8 mouse cellular contexts compared by ENCODE assay signal in the genomic region with DNA sequence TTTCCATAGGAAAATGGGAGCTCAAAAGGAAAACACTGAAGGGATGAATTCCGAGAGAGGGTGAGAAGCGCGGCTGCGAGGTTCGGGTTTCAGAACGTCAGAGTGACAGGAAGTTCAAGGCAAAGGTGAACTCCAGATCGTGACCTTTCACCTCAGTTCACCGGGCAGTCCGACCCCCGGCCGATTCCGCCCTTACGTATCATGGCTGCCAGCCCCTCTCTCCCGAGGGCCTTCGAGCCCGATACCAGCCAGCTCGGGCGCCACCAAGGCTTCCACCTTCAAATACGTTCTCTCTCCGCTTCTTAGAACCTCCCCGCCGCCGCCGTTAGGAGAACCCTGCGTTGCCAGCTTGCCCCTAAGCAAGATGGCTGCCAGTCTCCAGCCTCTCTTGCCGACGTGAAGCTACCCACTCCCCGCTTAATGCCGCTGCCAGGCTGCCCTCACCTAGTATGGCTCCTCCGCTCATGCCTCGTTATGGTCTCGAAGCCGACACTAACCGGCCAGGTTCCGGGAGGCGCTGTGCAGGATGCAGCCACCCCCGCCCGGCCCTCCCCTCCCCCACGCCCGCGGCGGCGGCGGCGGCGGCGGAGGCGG. TPM values are rescaled to one million over a fixed set of nuclear protein-coding genes. Genes with fewer than 3 reads are reported as not detected.
A peak's percentile ranks its signal among the peaks of the same experiment; 100 is the strongest.
DNase-seq lines count a peak whose midpoint lies in the region; ATAC-seq and TF ChIP-seq lines count a peak whose summit lies in the region.

TSS of gene Dedd (plus strand) at position 307 of the 594 bp plus-strand sequence.

- H3K27ac ChIP-seq in heart, embryonic 11.5 days (ENCODE audit: low read depth, low read length), result peak within 1 kb of the TSS; percentile 97
- peak within 1 kb of the TSS; percentile 100 for H3K27ac ChIP-seq in kidney, embryonic 16.5 days (ENCODE audit: low read length)
- peak within 1 kb of the TSS; percentile 94 for H3K27ac ChIP-seq in liver, adult 2 months (replicated peaks; ENCODE audit: insufficient read depth, low read depth, low read length)

- peak; percentile 21; the same call in 1 of the 2 replicates for TF ChIP-seq POLR2A in brain, embryonic 14.5 days (IDR thresholded peaks at IDR 0.05; ENCODE audit: borderline replicate concordance, extremely low read depth, insufficient read depth, insufficient read length, poor library complexity, severe bottlenecking)
- 0 out of 2 replicates have a peak, but pooled peaks have one; percentile 7 for TF ChIP-seq POLR2A in liver, adult 2 months (IDR thresholded peaks at IDR 0.05; ENCODE audit: extremely low read depth, insufficient read depth, low read length)
- TF ChIP-seq POLR2A in myocyte (IDR thresholded peaks at IDR 0.05; ENCODE audit: insufficient read length, low read depth), result peak; percentile 47

- H3K36me3 ChIP-seq in C2C12 (ENCODE audit: control insufficient read depth, insufficient read depth) (peaks cover 18% of the 10 kb centered on the region), myocyte (ENCODE audit: control insufficient read depth, insufficient read depth) (peaks cover 3% of the 10 kb centered on the region)
- H3K36me3 ChIP-seq in erythroblast, embryonic 14.5 days (ENCODE audit: control insufficient read depth), result peaks cover 38% of the 10 kb centered on the region
- peaks cover 3% of the 10 kb centered on the region; the same call in 1 of the 2 replicates for H3K36me3 ChIP-seq in heart, embryonic 11.5 days (ENCODE audit: control insufficient read depth, insufficient read depth, low read length)
- H3K36me3 ChIP-seq in kidney, embryonic 16.5 days (ENCODE audit: insufficient read depth, low read length), result 0 out of 2 replicates have a peak, but pooled peaks cover 9% of the 10 kb centered on the region
- H3K36me3 ChIP-seq in liver, adult 2 months (ENCODE audit: control insufficient read depth, insufficient read depth, low read length), result peaks cover 2% of the 10 kb centered on the region; the same call in 1 of the 2 replicates
- H3K36me3 ChIP-seq in splenic B cell, adult 2 months (ENCODE audit: control insufficient read depth, insufficient read depth, low read length, poor library complexity, severe bottlenecking), result 0 out of 2 replicates have a peak, but pooled peaks cover 1% of the 10 kb centered on the region

- peaks cover 62% of the 10 kb centered on the region for H3K79me3 ChIP-seq in C2C12 (ENCODE audit: low read depth)

- H3K4me3 ChIP-seq in C2C12 (ENCODE audit: insufficient read depth, poor library complexity, severe bottlenecking) (peak within 1 kb of the TSS; percentile 76), myocyte (peak within 1 kb of the TSS; percentile 93)
- peak within 1 kb of the TSS; percentile 99 for H3K4me3 ChIP-seq in erythroblast, embryonic 14.5 days (replicated peaks)
- peak within 1 kb of the TSS; percentile 68 for H3K4me3 ChIP-seq in heart, embryonic 11.5 days (ENCODE audit: low read depth, low read length)
- H3K4me3 ChIP-seq in kidney, embryonic 16.5 days (ENCODE audit: low read length), result peak within 1 kb of the TSS; percentile 87
- peak within 1 kb of the TSS; percentile 98 for H3K4me3 ChIP-seq in liver, adult 2 months (ENCODE audit: insufficient read depth, low read depth, low read length)

- no peak for TF ChIP-seq CTCF in C2C12 (IDR thresholded peaks at IDR 0.05; ENCODE audit: control insufficient read depth, insufficient read depth, insufficient read length)
- no peak for TF ChIP-seq CTCF in brain, embryonic 14.5 days (IDR thresholded peaks at IDR 0.05; ENCODE audit: borderline replicate concordance, extremely low read depth, insufficient read depth, insufficient read length)
- TF ChIP-seq CTCF in liver, adult 2 months (IDR thresholded peaks at IDR 0.05; ENCODE audit: low read depth, low read length), result no peak

- H3K79me2 ChIP-seq in C2C12 (ENCODE audit: control insufficient read depth, insufficient read depth) (peaks cover 93% of the 10 kb centered on the region), myocyte (ENCODE audit: control insufficient read depth, insufficient read depth) (peaks cover 75% of the 10 kb centered on the region)
- H3K79me2 ChIP-seq in liver, adult 2 months (ENCODE audit: control insufficient read depth, insufficient read depth, low read length), result peaks cover 21% of the 10 kb centered on the region; the same call in 1 of the 2 replicates

- H3ac ChIP-seq in C2C12 (ENCODE audit: control insufficient read depth, insufficient read length, low read depth) (peak within 1 kb of the TSS; percentile 95), myocyte (ENCODE audit: control insufficient read depth, insufficient read length) (peak within 1 kb of the TSS; percentile 77)

- DNase-seq in brain, embryonic 14.5 days (ENCODE audit: low read depth), result peak; percentile 99
- peak; percentile 88 for DNase-seq in liver, adult 2 months (ENCODE audit: extremely low read depth, low read depth, low spot score)
- peak; percentile 94 for DNase-seq in splenic B cell, adult 2 months (ENCODE audit: low read depth, low spot score)

- H3K27me3 ChIP-seq in C2C12 (ENCODE audit: control insufficient read depth, insufficient read depth, insufficient read length), result no peaks in the 10 kb centered on the region
- no peaks in the 10 kb centered on the region for H3K27me3 ChIP-seq in erythroblast, embryonic 14.5 days (ENCODE audit: control insufficient read depth)
- H3K27me3 ChIP-seq in heart, embryonic 11.5 days (ENCODE audit: control insufficient read depth, insufficient read depth, low read length), result no peaks in the 10 kb centered on the region
- H3K27me3 ChIP-seq in kidney, embryonic 16.5 days (ENCODE audit: insufficient read depth, low read length), result no peaks in the 10 kb centered on the region
- no peaks in the 10 kb centered on the region for H3K27me3 ChIP-seq in liver, adult 2 months (ENCODE audit: control insufficient read depth, insufficient read depth, low read length)
- H3K27me3 ChIP-seq in myocyte (ENCODE audit: control insufficient read depth, insufficient read depth, insufficient read length), result no peaks in the 10 kb centered on the region
- H3K27me3 ChIP-seq in splenic B cell, adult 2 months (ENCODE audit: control insufficient read depth, insufficient read depth, low read length, poor library complexity, severe bottlenecking), result no peaks in the 10 kb centered on the region; the same call in 1 of the 2 replicates

- peak; percentile 84 for ATAC-seq in heart, embryonic 11.5 days (replicated peaks; ENCODE audit: insufficient number of reproducible peaks, low FRiP score, low TSS enrichment)
- ATAC-seq in kidney, embryonic 16.5 days (ENCODE audit: low FRiP score, low TSS enrichment), result peak; percentile 94

- under 1% methylated on average over 47 of the region's 48 CpGs for WGBS in heart, embryonic 11.5 days (ENCODE audit: insufficient replicate concordance)
- WGBS in kidney, embryonic 16.5 days, result 1% methylated on average over 43 of the region's 48 CpGs
- WGBS in liver, adult 2 months, result 1% methylated on average over 42 of the region's 48 CpGs

- peaks cover 52% of the 10 kb centered on the region for H3K4me1 ChIP-seq in erythroblast, embryonic 14.5 days (ENCODE audit: control insufficient read depth)
- peaks cover 19% of the 10 kb centered on the region for H3K4me1 ChIP-seq in heart, embryonic 11.5 days (ENCODE audit: control insufficient read depth, insufficient read depth, low read length)
- H3K4me1 ChIP-seq in kidney, embryonic 16.5 days (ENCODE audit: insufficient read depth, low read length), result peaks cover 25% of the 10 kb centered on the region
- H3K4me1 ChIP-seq in liver, adult 2 months (ENCODE audit: control insufficient read depth, insufficient read depth, low read length), result peaks cover 12% of the 10 kb centered on the region

- no peaks in the 10 kb centered on the region for H3K9me3 ChIP-seq in erythroblast, embryonic 14.5 days (ENCODE audit: control insufficient read depth, low read length)
- H3K9me3 ChIP-seq in heart, embryonic 11.5 days (replicated peaks; ENCODE audit: control insufficient read depth, low read length), result no peaks in the 10 kb centered on the region
- H3K9me3 ChIP-seq in kidney, embryonic 16.5 days (ENCODE audit: low read length), result no peaks in the 10 kb centered on the region

- H3K4me2 ChIP-seq in heart, embryonic 11.5 days, result peak within 1 kb of the TSS; percentile 97
- H3K4me2 ChIP-seq in kidney, embryonic 16.5 days (replicated peaks; ENCODE audit: low read depth, low read length), result peak within 1 kb of the TSS; percentile 92
- peak within 1 kb of the TSS; percentile 84 for H3K4me2 ChIP-seq in myocyte (ENCODE audit: low read depth)

- H3K9ac ChIP-seq in heart, embryonic 11.5 days (ENCODE audit: low read depth, low read length), result peak within 1 kb of the TSS; percentile 85
- peak within 1 kb of the TSS; percentile 98 for H3K9ac ChIP-seq in kidney, embryonic 16.5 days (replicated peaks; ENCODE audit: low read length)
- H3K9ac ChIP-seq in liver, adult 2 months (ENCODE audit: low read depth, low read length), result peak within 1 kb of the TSS; percentile 98

TF ChIP-seq in C2C12, 6 proteins besides CTCF, POLR2A, EP300 and RAD21:
- TF ChIP-seq USF1 (IDR thresholded peaks at IDR 0.05; ENCODE audit: low read depth) (no peak), CEBPB (IDR thresholded peaks at IDR 0.05; ENCODE audit: low read depth) (no peak), MAX (IDR thresholded peaks at IDR 0.05) (no peak), FOSL1 (IDR thresholded peaks at IDR 0.05; ENCODE audit: insufficient read depth, low read length, poor library complexity, severe bottlenecking) (no peak), MYOD1 (IDR thresholded peaks at IDR 0.05; ENCODE audit: control insufficient read depth, insufficient read length, low read depth) (no peak), MYOG (IDR thresholded peaks at IDR 0.05; ENCODE audit: control insufficient read depth, extremely low read depth, insufficient read length) (no peak)

TF ChIP-seq in myocyte, 11 proteins besides CTCF, POLR2A, EP300 and RAD21:
- TF ChIP-seq POLR2AphosphoS2 (IDR thresholded peaks at IDR 0.05; ENCODE audit: insufficient read length, low read depth), result peak; percentile 51
- TF ChIP-seq USF1 (IDR thresholded peaks at IDR 0.05; ENCODE audit: low read depth), result no peak

RNA-seq across cellular contexts. Expression of gene Dedd, which starts in this region (rescaled TPM):
- polyA plus RNA-seq in C2C12 (2012; fragmentation: generic; extraction: Trizol), result 44.8 TPM
- 62.1 and 63.5 TPM in 2 replicates for polyA plus RNA-seq in brain, embryonic 14.5 days (2012; rRNA removed)
- 1.6 and 1.7 TPM in 2 replicates for polyA plus RNA-seq in erythroblast, embryonic 14.5 days (2012)
- 40.4 and 45.4 TPM in 2 replicates for polyA plus RNA-seq in heart, embryonic 11.5 days (2014; fragmentation: Nextera tagmentation; extraction: Ambion mirVana)
- polyA plus RNA-seq in kidney, embryonic 16.5 days (2015; fragmentation: Nextera tagmentation; extraction: Ambion mirVana), result 57.0 and 59.5 TPM in 2 replicates
- 14.7 and 15.8 TPM in 2 replicates for total RNA-seq in liver, adult 2 months (2014; rRNA removed)
- polyA plus RNA-seq in liver, adult 2 months (2012; rRNA removed), result 28.3 and 34.1 TPM in 2 replicates
- polyA plus RNA-seq in myocyte (2012; fragmentation: generic; extraction: Trizol), result 59.9 TPM

Comparison
In these comparisons a context has a peak if more than half of its experiments do, and no peak if none do; other contexts are left out.
1. Peak in every context shown above with its lines: DNase-seq, ATAC-seq, H3K4me3 ChIP-seq and H3K27ac ChIP-seq.
2. RNA of gene Dedd (polyA plus RNA-seq): 62.1 to 63.5 TPM in brain, embryonic 14.5 days, 59.9 TPM in myocyte (single experiment), 57.0 to 59.5 TPM in kidney, embryonic 16.5 days, 40.4 to 45.4 TPM in heart, embryonic 11.5 days, 44.8 TPM in C2C12 (single experiment) and 28.3 to 34.1 TPM in liver, adult 2 months; 1.6 to 1.7 TPM in erythroblast, embryonic 14.5 days; every median in the first group is over 10 times any median in the second.